Mouse (Mus musculus): ENCODE results near the gene Ccdc90b.
A peak's percentile ranks its signal among the peaks of the same experiment; 100 is the strongest.

Ccdc90b gene

DNA sequence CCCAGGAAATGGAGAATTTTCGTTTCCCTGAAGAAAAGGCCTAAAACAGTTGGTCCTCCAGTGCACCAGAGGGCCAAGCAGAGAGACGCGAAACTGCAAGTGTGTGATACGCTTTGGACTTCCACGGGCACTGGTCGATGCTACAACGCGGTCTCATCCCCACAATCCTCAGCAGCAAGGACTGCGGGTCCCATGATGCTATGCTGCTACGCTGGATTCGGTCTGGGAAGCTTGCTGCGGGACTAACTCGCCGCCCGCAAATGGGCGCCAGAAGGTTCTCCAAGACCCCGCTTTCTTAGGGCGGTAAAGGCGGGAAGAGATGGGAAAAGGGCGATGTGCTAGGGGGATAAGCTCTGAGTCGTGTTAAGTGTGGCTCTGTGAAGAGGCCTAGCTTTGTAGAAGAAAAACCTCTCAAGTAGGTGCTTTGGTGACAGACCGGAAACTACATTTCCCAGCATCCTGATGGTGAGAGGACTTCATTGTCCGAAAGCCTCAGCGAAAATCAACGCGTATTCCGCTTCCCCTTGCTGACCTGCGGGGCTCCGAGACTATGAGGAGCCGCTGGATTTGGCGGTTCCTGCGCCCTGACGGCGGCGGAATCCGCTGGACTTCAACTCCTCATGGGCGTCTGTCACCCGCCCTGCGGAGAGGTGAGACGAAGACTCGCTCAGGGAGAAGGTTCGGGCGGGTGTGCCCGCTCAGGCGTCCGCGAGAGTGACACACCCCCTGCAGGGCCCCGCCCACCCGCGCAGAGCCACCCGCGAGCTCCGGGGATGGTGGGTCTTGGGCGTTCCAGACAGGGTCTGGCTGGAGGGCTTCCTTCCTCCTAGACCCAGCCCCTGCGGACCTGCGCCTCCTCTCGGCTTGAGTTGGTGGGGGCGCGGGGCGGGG, at the start of gene Ccdc90b:
Gene Ccdc90b, plus strand, starts transcription at position 164 of the 891 bp plus-strand sequence.
- peak; percentile 90 for DNase-seq (ENCODE audit: low read depth)

DNA sequence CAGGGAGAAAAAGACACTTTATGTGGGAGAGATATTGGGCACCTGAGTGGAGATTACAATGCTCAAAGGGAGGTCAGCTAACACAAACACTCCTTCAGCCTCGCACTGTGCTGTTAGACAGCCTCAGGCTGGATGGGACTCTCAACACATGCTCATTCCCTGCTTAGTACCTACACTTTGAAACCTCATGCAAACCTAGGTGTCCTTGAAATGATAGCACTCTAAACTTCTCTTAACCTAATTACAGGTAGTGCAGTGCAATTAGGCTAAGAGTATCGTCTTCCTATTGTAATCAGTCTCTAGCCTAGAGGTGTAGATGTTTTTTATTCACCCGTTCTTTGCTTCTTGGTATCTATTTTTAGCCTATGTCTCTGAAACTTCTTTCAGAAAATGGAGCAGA, 40.6 kb upstream of the Ccdc90b start:
- DNase-seq (ENCODE audit: low read depth): no peak

DNA sequence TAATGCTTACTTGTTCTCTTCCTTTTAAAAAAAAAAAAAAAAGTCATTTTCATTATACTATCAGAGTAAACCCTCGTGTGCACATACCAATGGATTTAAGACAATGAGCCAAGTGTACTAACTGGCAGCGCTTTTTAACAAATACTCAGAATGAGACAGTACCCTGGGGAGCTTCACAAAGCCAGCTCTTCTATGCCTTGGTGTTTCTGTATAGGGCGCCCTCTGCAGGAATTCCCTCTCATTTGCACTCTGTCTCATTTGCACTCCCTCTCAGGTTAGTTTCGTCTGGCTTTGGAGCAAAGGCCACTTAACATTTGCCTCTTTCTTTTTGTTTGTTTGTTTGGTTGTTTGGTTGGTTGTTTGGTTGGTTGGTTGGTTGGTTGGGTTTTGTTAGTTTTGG, 40.1 kb upstream of the Ccdc90b start:
- DNase-seq (ENCODE audit: low read depth): peak; percentile 37

DNA sequence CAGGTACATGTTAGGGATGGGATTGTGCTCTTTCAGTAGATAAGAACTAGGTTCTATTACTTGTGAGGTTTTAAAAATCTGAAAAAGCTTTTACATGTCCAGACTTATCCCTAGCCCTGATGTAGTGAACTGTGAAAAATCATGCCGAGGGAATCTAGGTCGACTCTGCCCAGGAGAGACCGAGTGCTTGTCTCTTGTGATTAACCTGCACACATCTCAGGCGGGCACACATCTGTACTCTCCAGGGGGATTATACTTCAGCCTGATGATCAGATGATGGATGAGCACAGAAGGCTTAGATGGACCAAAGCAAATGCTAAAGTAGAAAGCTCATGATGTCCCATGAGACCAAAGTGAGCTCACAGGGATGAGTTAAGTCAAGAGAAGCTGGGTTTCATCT, 31.7 kb upstream of the Ccdc90b start:
- no peak for DNase-seq (ENCODE audit: low read depth)

DNA sequence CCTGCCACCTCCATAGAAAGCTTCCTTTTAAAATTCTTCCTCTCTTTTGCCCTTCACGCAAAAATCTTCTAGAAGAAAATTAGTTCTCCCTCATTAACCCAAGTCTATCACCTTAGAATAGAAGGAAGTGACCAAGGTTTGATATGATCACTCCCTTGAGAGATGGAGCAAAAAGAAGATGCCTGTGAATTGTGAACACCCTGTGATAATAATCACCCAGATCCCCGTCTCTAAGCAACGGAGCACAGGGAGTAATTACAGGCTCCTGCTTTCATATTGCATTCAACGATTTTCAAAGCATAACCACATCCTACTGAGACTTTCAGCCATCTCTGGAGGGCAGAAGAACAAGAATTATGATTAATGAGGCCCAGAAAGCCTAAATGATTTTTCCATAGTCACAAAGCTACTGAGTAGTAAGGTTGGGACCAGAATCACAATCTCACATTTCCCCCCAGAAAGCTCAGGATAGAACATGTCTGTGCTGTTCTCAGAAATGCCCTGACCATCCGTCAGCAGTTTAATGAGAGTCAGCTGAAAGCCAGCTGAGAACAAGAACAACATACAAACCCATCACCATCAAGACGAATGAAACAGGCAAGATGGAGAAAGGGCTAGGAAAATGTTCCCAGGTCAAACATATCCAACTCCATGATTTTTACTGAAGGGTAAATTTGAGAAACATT, 28.5 kb upstream of the Ccdc90b start:
- DNase-seq (ENCODE audit: low read depth): no peak

DNA sequence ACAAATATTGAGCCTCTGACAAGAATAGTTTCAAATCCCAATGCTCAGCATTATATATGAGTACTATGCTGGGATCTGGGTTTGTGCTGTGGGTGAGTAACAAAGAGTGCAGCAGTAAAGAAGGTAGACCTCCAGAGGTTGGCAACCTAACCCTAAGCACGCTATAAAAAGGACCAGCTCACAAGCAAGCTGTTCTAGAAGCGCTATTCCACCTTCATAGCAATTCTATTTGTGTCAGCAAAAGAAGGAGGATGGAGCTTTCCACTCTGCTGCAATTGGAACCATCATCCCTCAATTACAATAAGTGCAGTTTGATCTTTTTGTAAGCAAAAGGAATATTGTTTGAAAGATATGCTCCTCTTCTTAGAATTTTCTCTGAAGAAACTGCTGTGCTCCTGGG, 14.2 kb upstream of the Ccdc90b start:
- no peak for DNase-seq (ENCODE audit: low read depth)

DNA sequence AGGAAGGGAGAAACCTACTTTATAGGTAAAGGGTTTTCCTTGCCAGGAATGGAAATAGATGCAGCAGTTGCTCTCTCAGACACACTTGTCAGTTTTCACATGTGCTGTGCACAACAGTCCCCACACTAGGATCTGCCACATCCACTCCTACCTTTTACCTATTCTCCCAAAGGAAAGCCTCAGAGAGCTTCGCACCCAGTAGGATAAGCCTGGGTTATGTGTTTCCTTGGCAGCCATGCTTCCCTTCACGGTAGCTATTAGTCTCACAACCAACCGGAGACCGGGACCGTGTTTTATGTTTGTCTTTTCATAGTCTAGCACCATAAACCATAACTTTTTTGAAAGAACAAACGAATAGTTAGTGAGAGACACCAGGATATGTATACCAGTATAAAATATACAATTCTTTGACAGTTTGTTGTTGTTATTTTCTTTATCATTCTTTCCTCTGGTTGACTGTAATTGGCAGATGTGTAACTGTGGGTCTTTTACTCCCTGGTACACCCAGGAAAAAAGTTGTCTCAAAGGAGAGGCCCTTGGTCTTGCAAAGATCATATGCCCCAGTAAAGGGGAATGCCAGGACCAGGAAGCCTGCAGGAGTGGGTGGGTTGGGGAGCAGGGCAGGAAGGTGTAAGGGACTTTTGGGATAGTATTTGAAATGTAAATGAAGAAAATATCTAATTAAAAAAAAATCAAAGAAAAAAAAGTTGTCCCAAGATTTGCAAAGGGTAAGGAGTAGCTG, 10.5 kb upstream of the Ccdc90b start:
- DNase-seq (ENCODE audit: low read depth): no peak

DNA sequence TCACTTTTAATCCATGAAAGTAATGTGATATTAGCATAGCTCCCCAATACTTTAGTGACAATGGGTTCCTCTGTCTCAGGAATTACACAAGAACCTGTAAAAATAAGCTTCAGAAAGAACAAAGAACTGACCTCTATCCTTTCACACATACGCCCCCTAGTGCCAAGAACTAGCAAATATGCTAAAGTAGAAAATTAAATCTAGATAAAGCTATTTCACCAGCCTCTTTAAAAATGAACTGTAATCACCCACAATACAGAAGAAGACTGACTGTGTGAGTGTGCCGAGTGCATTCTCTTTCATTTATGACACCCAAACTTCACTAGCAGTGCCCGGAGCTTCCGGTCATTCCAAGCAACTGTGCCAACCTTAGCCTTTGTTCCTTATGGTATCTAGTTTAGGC, 10.0 kb upstream of the Ccdc90b start:
- peak; percentile 71 for DNase-seq (ENCODE audit: low read depth)

DNA sequence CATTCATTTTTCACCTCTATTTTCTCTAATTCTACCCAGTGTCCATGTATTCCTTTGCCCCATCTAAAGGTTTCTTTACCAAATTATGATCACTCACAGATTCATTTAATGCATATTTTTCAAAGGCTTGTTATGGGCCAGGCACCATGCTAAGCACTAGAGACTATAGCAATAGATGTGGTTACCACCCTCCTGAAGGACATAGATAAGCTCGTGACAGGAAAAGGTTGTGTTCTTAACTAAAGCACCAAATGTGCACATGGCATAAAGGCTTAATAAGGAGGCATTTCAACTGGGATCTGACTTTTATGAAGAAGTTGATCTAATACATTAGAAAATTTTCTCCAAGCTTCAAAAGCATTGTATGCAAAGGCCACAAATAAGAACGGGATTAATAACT, 2.2 kb upstream of the Ccdc90b start:
- DNase-seq (ENCODE audit: low read depth): no peak

DNA sequence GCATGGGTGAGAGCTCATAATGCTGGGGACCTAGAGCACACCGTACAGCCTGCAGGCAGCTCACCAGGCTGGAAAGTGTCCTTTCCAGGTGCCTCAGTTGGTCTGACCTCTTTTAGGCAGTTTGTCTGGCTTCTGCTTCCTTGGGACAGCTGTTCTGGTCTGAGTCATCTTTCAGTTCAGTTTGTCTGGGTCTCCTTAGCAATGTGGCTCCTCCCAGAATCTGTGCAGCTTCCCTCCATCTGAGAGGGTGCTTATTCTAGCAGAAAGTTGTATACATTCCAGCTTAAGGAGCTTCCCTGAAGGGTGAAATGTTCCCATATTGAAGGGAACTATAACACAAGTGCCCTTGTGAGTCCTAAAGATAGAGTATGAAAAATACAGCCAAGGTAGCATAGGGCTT, 5.8 kb downstream of the Ccdc90b start:
- DNase-seq (ENCODE audit: low read depth): no peak

DNA sequence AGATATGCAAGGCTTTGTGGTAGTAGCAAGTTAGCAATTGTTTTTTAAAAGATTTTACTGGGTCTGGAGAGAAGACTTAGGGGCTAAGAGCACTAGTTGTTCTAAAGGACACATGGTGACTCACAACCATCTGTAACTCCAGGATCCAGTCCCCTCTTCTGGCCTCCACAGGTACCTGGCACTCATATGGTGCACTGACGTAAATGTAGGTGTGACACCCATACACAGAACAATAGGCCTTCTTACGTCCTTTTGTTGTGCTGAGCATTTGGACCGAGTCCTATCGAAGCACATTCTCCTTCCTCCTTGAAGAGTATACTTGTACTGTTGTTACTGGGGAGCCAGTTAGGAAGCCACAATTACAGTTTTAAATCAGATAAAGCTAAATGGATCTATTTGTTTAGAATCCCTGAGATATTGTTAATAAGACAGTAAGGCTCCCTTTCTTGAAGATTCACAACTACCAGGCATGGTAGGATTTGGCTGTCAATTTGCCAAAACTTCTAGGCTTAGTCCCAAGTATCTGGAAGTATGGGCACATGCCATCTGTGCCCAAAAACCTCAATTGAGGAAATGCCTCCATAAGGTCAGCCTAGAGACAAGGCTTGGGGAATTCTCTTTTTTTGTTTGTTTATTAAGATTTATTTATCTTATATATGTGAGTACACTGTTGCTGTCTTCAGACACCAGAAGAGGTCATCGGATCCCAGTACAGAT, 19.7 kb downstream of the Ccdc90b start:
- DNase-seq (ENCODE audit: low read depth): no peak

DNA sequence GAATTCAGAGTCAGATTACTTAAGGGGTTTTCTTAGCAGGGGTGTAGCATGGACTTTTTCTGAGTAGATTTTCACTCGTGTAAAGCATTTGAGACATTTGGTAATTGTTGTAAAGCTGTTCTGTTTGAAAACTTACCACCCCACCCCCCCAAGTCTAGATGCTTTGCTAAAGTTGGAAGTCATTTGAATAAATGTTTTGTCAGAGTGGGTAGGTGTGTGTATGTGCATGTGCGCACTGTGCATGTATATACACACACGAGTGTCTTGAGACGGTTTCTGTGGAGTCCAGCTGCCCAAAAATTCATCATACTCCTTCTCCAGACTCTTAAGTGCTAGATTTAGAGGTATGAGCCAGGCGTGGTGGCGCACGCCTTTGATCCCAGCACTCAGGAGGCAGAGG, 22.6 kb downstream of the Ccdc90b start:
- DNase-seq (ENCODE audit: low read depth): no peak

DNA sequence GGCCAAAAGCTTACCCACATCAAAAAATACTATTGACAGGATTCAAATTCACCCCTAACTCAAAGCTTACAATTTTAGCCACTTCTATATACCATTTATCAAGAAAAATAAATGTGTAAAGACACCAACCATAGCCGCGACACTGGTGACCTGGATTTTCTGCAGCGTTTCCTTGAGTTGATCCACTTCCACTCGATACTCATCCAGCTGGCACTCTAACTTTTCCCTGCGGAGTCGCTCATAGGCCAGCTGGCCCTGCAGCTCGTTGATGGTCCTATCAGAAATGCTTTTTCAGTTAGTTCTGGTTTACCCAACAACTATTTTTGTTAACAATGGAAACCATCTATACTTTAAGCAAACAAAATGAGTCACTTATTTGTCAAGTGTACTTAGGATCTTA, 29.0 kb downstream of the Ccdc90b start:
- DNase-seq (ENCODE audit: low read depth): no peak

DNA sequence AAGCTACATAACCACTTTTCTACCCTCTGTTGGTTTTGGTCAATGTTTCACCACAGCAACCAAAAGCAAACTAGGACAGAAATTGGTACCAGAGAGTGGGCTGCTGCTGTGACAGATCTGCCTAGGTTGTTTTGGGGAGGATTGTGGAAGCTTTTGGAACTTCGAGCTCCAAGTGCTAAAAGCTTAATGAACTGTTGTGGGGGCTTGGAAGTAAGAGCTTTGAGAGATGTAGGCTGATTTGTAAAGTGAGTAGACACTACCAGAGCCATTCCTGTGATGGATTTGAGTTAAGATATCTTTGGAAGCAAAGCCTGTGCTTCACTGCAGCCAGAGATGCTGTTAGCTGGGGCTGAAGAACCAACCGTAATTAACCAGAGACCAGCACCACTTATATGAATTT, 29.9 kb downstream of the Ccdc90b start:
- DNase-seq (ENCODE audit: low read depth): no peak

DNA sequence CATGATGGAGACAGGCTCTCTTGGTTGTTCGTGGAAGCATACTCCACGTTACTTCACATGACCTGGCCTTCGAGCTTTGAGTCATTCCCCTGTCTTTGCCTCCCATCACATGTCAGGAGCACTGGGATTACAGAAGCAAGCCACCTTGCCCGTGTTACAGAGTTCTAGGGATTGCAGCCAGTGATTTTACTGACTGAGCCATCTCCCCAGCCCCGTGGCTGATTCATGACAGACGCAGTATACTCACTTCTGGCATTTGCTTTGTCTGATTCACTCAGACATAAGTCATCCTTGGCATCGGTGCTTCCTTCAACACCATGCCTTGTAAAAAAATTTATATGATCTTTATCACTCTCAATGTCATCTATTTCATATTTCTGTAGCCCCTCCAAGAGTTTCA, 44.0 kb downstream of the Ccdc90b start:
- peak; percentile 74 for DNase-seq (ENCODE audit: low read depth)

DNA sequence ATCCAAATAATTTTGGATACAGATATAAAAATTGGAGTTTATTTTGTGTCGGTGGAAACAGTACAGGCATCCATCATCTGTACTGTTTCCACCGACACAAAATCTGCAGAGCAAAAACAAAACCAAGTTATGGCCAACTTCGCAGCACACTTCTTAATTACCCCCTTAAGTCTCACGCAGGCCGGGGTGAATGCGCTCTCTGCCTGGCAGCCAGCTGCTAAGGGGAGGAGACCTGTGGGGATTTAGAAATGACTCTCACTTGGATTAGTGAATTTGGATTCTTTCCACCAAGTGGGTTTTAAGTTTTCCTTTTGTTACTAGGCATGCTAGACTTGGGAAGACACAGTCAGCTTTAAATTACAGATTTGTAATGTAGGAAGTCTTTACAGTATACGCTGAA, 49.9 kb downstream of the Ccdc90b start:
- DNase-seq (ENCODE audit: low read depth): no peak

DNA sequence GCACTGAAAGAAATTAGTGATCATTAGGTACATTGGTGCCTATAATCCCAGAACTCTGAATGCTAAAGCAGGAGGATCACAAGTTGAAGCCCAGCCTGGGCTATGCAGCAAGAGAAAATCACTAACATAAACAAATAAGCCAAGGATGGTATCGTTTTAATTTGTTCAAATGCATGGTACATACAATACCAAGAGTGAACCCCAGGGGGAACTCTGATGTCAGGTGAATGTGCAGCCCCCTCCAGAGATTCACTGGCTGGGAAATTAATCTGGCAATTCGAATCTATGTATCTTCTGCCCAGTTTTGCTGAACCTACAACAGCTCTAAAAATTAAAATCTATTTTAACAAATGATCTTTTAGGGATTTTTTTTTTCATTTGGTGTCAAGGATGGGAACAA, 63.5 kb downstream of the Ccdc90b start:
- DNase-seq (ENCODE audit: low read depth): peak; percentile 23

DNA sequence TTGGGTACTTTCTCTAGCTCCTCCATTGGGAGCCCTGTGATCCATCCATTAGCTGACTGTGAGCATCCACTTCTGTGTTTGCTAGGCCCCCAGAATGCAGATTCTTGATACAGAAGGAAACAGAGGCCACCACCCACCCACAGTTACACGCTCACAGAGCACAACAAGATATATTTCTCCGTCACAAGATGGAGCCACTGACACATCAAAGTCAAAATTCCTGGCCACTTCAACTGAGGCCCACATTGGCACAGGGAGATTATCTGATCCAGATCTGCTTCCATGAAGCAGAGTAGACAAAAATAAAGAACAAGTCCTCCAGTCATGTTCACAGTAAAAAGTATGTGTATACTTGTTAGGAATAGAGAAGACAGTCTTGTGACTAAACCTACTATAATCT, 69.2 kb downstream of the Ccdc90b start:
- peak; percentile 74 for DNase-seq (ENCODE audit: low read depth)

Measured in NIH3T3 (cell line).